Mouse (Mus musculus) hindbrain, embryonic 16.5 days (tissue): ENCODE measurements at regions not wholly inside any gene's neighbourhood (a gene's known extent, or its start where the extent isn't known, plus 50 kb on each side); places are given as distances from the start of the nearest gene placed in this dataset.

Experiments used
- ATAC-seq: fragments of 200-750 bp; cut with Nextera tagmentation; 2 replicates; pipeline ENCODE4 v1.8.0; 2017; ENCODE audit warnings: moderate TSS enrichment, moderate library complexity
- H3K27ac ChIP-seq: fragments of 300-500 bp; sonication (generic); 2 replicates; pipeline ENCODE4 v1.5.1; 2014; ENCODE audit warnings: low read depth, mild to moderate bottlenecking, control low read depth, low read length, moderate library complexity
- H3K27me3 ChIP-seq: fragments of 300-500 bp; sonication (generic); replicated peaks from 2 replicates; pipeline ENCODE4 v1.6.1; 2014; ENCODE audit warnings: low read length; ENCODE audit not compliant: control insufficient read depth, insufficient read depth
- H3K36me3 ChIP-seq: fragments of 300-500 bp; sonication (generic); 2 replicates; pipeline ENCODE4 v1.6.1; 2014; ENCODE audit warnings: mild to moderate bottlenecking, low read length, moderate library complexity, mixed read lengths; ENCODE audit not compliant: control insufficient read depth, insufficient read depth
- H3K4me1 ChIP-seq: fragments of 300-500 bp; sonication (generic); 2 replicates; pipeline ENCODE4 v1.6.1; 2014; ENCODE audit warnings: low read depth, low read length; ENCODE audit not compliant: control insufficient read depth, insufficient read depth
- H3K4me2 ChIP-seq: fragments of 300-500 bp; sonication (generic); 2 replicates; pipeline ENCODE4 v1.6.1; 2014; ENCODE audit warnings: mild to moderate bottlenecking, low read length, control low read depth, moderate library complexity
- H3K4me3 ChIP-seq: fragments of 300-500 bp; sonication (generic); 2 replicates; pipeline ENCODE4 v1.5.1; 2014; ENCODE audit warnings: mild to moderate bottlenecking, low read length, control low read depth, moderate library complexity
- H3K9ac ChIP-seq: fragments of 300-500 bp; sonication (generic); 2 replicates; pipeline ENCODE4 v1.6.1; 2014; ENCODE audit warnings: low read depth, mild to moderate bottlenecking, control low read depth, low read length, moderate library complexity
- H3K9me3 ChIP-seq: fragments of 300-500 bp; sonication (generic); 2 replicates; pipeline ENCODE4 v1.6.1; 2014; ENCODE audit warnings: mild to moderate bottlenecking, low read length, moderate library complexity; ENCODE audit not compliant: control insufficient read depth
- WGBS: fragments of 180-500 bp; shearing (Covaris S2); extraction: QIAGEN DNeasy Blood & Tissue Kit; methylation state at CpG from one replicate; pipeline ENCODE4 v1.1.7; 2014; 5-methylcytosine and 5-hydroxymethylcytosine counted together

DNA sequence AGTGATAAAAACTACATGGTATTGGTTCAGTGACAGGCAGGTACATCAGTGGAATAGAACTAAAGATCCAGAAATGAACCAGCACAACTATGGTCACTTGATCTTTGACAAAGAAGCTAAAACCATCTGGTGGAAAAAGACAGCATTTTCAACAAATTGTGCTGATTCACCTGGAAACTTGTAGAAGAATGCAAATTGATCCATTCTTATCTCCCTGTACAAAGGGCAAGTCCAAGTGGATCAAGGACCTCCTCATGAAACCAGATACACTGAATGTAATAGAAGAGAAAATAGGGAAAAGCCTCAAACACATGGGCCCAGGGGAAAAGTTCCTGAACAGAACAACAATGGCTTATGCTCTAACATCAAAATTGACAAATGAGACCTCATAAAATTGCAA lies 194.8 kb upstream of the Mgat4c start:
- Histone ChIP-seq H3K27ac (no peak overlapping the region), H3K9me3 (no peaks in the 10 kb centered on the region), H3K36me3 (no peaks in the 10 kb centered on the region), H3K4me2 (no peak overlapping the region), H3K4me3 (no peak overlapping the region), H3K27me3 (no peaks in the 10 kb centered on the region), H3K9ac (no peak overlapping the region), H3K4me1 (no peaks in the 10 kb centered on the region)
- ATAC-seq, result no peak

DNA sequence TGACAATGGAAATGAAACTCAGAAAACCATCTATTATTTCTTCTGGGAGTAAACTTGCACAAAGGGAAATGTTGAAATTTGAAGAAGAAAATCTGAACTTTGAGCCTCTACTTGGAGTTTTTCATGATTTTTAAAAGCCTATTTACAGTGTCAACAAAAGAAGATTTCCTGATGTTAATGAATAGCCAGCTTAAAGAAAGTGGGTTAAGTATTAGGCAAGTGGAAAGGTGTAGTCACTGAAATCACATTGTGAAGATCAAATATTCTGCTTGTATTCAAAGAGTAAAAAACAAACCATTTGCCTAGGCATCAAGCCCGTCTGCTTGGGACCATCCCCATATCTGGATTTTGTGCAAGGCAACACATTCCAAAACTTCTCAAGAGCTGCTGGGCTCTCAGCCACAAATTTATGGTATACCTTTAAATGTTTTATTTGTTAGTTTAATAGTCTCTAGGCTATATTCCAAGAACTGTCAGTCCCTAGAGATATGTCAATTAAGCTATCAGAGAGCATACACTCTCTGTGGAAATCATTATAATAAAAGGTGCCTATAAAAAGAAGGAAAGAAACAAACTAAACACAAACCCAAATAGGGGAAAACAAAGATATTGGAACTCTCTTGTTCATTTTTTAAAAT lies 190.8 kb upstream of the Mgat4c start:
- no peak overlapping the region for H3K4me3 ChIP-seq
- 55% methylated on average over 1 of the region's 1 CpGs for WGBS
- no peak overlapping the region for H3K4me2 ChIP-seq
- no peaks in the 10 kb centered on the region for H3K27me3 ChIP-seq
- ATAC-seq, result no peak
- no peaks in the 10 kb centered on the region for H3K9me3 ChIP-seq
- H3K9ac ChIP-seq, result no peak overlapping the region
- H3K36me3 ChIP-seq, result no peaks in the 10 kb centered on the region
- no peaks in the 10 kb centered on the region for H3K4me1 ChIP-seq
- H3K27ac ChIP-seq, result no peak overlapping the region

DNA sequence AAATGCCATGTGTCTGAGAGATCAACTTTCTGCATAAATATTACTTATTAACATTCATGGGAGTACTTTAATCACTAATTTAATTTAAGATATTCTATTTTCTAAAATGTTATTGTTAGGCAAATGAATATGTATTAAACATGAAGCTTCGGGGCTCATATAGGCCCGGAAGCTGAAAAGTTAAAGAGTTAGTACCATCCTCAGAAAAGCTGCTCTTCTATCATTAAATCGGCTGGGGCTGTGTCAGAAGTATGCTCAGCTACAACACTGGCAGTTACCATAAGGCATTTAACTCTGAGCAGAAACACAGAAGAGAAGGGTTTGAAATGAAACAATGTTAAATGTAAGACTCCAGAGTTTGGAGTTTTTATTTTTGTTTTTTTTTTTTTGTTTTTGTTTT lies 166.2 kb upstream of the Mgat4c start:
- no peaks in the 10 kb centered on the region for H3K27me3 ChIP-seq
- H3K4me1 ChIP-seq, result no peaks in the 10 kb centered on the region
- H3K4me2 ChIP-seq, result no peak overlapping the region
- H3K4me3 ChIP-seq, result no peak overlapping the region
- WGBS, result 63% methylated on average over 3 of the region's 3 CpGs
- H3K36me3 ChIP-seq, result no peaks in the 10 kb centered on the region
- no peak for ATAC-seq
- H3K9me3 ChIP-seq, result no peaks in the 10 kb centered on the region
- H3K9ac ChIP-seq, result no peak overlapping the region
- H3K27ac ChIP-seq, result no peak overlapping the region

DNA sequence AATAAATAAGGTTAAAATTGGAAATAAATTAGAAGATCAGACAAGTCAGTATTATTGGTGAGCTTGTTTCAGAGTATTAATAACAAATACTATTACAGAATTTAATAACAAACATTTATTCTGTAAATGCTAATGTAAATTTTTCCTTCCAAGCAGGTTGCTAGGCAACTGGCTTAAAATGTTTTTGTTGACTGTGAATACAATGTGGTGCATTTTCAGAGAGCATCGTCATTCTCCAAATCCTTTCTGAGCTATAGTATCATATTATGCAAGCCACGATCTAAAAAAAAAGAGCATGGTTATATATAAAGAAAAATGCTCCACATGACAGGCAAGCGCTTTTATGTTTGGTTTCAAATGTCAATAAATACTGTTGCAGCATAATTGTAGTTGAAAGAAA lies 164.4 kb upstream of the Mgat4c start:
- Histone ChIP-seq H3K27ac (no peak overlapping the region), H3K36me3 (no peaks in the 10 kb centered on the region), H3K4me2 (no peak overlapping the region), H3K9ac (no peak overlapping the region), H3K9me3 (no peaks in the 10 kb centered on the region), H3K4me1 (no peaks in the 10 kb centered on the region), H3K27me3 (no peaks in the 10 kb centered on the region), H3K4me3 (no peak overlapping the region)
- 29% methylated on average over 3 of the region's 3 CpGs for WGBS
- peak; percentile 60; the same call in 1 of the 2 replicates for ATAC-seq

DNA sequence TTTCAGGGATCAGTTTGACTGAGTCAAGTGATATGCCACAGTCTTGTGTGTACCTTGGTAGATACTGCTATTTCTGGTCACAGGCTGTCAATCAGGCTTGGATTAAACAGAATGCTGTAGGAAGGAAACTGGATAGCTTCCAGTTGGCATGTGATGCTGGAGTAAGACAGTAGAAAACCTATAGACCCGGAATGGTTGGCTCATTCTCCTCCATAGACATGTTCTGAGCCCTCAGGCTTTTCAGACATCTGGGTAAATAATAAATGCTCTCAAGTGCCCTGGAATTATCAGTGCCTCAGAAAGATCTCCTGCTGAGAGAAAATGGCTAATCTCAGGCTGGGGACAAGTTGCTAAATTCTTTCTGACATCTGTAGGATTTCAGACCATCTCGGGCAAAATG lies 149.0 kb upstream of the Mgat4c start:
- Histone ChIP-seq H3K9me3 (no peaks in the 10 kb centered on the region), H3K4me1 (no peaks in the 10 kb centered on the region), H3K27ac (no peak overlapping the region), H3K36me3 (no peaks in the 10 kb centered on the region), H3K27me3 (no peaks in the 10 kb centered on the region), H3K9ac (no peak overlapping the region), H3K4me3 (no peak overlapping the region), H3K4me2 (no peak overlapping the region)
- 43% methylated on average over 2 of the region's 2 CpGs for WGBS
- 0 out of 2 replicates have a peak, but pooled peaks have one; percentile 30 for ATAC-seq

DNA sequence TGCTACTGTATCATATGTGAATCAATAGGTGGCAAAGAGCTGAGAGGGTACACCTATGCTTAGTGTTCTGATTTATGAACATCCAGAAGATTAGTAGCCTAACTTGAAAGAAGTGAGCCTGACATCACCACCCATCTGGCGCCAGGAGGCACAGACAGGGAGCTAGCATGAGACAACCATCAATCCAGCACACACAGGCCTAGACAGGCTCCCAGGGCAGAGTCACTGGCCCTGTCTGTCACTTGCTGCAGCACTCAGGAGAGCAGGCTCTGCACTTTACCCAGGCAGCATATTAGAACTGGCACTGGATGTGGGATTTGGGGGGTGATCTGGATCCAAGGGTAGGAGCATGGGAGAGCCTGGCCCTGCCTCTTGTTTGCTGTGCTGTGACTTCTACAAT lies 137.1 kb upstream of the Mgat4c start:
- no peaks in the 10 kb centered on the region for H3K4me1 ChIP-seq
- H3K4me2 ChIP-seq, result no peak overlapping the region
- H3K27me3 ChIP-seq, result no peaks in the 10 kb centered on the region
- WGBS, result 67% methylated on average over 1 of the region's 1 CpGs
- ATAC-seq, result no peak
- H3K27ac ChIP-seq, result no peak overlapping the region
- H3K9ac ChIP-seq, result no peak overlapping the region
- H3K9me3 ChIP-seq, result no peaks in the 10 kb centered on the region
- H3K4me3 ChIP-seq, result no peak overlapping the region
- H3K36me3 ChIP-seq, result no peaks in the 10 kb centered on the region

DNA sequence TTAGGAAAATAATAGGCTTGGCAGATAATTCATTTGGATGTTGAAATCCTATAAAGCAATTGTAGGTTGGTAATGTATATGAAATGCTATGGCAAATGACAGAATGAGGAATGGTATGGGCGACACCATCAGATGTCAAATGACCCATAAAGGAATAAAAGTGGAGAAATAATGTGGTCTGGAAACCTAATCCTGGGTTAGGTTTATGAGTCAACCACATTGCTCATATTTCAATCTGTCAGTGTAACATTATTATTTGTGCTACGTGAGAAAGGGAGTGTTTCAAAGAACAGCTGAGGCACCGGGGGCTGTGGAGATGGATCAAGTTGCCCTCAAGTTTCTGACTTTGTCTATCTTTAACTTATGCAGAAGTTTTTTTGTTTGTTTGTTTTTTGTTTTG lies 130.6 kb upstream of the Mgat4c start:
- H3K27me3 ChIP-seq, result no peaks in the 10 kb centered on the region
- no peak overlapping the region for H3K27ac ChIP-seq
- no peak overlapping the region for H3K4me2 ChIP-seq
- no peaks in the 10 kb centered on the region for H3K36me3 ChIP-seq
- no peak overlapping the region for H3K9ac ChIP-seq
- 67% methylated on average over 3 of the region's 3 CpGs for WGBS
- H3K4me1 ChIP-seq, result no peaks in the 10 kb centered on the region
- no peak overlapping the region for H3K4me3 ChIP-seq
- no peak for ATAC-seq
- no peaks in the 10 kb centered on the region for H3K9me3 ChIP-seq
